Mouse (Mus musculus): Measurements from ENCODE around the gene Ppfibp1. TPM values are rescaled to one million over a fixed set of nuclear protein-coding genes. Genes with fewer than 3 reads are reported as not detected.

Ppfibp1 gene
- polyA plus RNA-seq, 1 experiment, result 60.2 TPM

DNA sequence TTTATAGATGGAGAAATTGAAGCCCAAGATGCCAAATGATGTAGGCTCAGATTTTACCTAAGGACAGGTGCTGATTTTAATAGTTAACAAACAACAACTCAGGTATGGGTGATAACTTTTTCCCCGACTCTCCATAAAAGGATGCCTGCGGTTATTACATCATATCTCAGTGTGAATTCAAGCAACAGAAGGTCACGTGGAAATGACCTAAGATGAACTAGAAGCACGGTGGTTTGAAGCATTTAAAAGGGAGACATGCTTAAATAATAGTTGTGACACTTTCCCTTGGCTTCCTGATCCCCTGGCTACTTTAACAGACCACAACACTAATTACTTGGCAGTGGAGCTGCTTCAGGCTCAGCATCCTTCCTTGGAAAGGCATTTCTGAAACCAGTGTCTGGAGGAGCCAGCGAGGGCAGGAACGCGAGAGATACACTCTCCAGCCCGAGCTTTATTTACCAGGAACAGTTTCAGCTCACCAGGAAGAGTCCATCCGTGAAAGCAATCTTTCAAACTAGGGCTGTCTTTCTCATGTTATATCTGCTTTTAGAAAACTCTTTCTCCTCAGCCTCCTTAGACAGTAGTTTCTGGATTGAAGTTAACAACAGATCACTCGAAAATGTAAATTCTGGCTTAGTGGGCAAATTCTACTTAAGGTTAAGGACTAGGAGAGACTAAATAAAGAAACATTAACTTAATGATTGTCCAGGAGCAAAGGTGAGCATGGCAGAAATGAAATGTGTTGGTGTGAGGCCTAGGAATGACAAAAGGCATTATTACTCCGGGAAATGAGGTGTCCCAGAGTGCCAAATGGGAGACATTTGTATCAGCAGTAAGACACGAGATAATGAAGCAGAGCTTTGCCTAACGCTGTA lies 6.2 kb upstream of the Ppfibp1 start:
- DNase-seq (ENCODE audit: extremely low spot score in 1 of 2, low spot score in 1 of 2), result no peak

DNA sequence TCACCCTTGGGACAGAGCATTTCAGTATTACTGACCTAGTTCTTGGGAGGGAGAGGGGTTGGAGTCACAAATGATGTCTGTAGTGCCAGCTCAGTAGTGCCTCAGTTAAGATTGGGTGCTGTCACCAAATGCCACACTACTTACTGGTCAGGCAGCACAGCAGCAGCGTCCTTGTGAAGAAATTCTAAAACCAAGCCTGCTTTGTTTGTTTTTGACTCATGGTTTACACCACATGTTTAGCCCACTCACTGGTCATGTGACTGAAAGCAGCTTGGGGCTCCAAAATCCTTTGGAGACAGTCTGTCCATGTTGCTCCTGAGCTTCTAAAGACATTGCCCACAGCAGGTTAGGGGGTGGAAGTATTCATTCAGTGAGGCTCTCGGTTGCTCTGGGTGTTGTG lies 4.9 kb upstream of the Ppfibp1 start:
- DNase-seq (ENCODE audit: extremely low spot score in 1 of 2, low spot score in 1 of 2), result peak in 1 of 2 experiments; percentile 32

DNA sequence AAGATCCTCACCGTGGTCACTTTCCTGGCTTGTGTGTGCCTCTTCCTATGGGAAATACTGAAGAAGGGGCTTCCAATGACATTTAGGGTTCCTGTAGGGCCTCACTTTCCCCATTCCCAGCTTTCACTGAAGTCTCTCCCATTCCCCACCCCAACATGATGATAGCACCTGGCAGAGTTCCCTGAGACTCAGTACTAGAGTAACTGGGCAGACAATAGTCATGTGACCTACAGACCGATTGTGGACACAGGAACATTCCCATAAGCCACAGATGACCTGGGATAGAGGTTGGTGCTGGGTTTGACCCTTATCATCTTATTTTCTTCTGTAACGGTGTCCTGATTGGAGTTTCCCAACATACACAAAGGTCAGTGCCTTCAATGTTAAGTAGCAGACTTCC lies 4.1 kb upstream of the Ppfibp1 start:
- DNase-seq (ENCODE audit: extremely low spot score in 1 of 2, low spot score in 1 of 2), result no peak

DNA sequence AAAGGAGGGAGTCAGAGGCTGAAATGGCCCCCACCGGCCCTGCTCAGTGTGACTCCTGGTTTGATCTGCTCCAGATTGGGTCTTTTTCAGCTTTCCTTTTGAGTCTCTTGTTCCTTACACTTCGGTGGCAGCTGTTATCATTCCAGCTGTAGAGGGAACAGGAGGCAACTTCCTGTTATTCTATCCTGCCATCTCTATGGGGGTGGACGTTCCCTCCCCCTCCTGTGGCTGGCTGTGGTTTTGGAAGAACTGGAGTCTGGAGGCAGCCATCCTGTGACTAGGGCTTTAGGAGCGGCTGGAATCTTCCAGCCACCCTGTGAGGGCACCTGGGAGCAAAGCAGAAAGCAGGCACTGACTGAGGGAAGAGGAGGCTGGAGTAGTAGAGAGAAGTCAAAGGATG lies 3.4 kb upstream of the Ppfibp1 start:
- DNase-seq (ENCODE audit: extremely low spot score in 1 of 2, low spot score in 1 of 2), result no peak

DNA sequence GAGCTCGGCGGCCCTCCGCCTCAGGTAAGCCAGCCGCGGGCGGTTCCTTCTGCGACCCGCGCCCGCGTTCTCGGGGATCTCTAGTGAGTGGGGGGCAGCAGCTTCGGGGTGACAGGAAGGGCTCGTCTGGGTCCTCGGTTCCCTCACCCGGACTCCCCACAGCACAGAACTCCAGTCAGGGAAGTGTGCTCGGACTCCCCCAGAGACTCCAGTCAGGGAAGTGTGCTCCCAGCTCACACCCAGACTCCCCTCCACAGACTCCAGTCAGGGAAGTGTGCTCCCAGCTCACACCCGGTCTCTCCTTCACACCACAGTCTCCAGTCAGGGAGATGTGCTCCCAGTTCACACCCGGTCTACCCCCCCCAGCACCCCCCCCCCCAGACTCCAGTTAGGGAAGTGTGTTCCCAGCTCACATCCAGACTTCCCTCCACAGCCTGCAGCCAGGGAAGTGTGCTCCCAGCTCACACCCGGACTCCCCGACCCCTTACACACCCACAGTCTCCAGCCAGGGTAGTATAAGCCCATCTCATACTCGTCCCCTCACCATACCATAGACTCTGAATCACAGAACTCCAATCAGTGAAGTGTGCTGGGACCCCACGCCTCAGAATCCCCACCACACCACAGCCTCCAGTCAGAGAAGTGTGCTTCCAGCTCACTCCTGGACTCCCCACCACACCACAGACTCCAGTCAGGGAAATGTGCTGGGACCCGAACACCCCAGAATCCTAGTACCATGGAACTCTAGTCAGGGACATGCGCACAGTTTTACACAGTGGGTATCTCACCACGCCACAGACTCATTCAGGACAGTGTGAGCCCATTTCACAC lies 588 bp downstream of the Ppfibp1 start:
- no peak for DNase-seq (ENCODE audit: extremely low spot score in 1 of 2, low spot score in 1 of 2)

DNA sequence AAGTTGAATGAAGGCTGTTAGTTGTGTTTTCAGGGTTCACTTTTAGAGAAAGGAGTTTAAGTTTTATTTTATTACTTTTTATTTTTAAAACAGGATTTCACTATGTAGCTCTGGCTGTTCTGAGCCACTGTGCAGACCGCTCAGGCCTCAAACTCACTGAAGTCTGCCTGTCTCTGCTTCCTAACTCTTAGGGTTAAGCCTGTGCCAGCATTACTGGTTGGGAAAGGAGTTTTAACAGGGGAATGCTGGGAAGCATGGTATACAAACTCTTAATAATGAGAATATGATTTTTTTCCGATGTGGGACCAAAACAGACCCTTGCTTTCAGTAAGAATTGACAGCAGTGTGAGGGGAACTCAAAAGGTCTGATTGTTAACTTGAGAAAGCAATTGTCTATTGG lies 1.9 kb downstream of the Ppfibp1 start:
- DNase-seq (ENCODE audit: extremely low spot score in 1 of 2, low spot score in 1 of 2), result no peak

DNA sequence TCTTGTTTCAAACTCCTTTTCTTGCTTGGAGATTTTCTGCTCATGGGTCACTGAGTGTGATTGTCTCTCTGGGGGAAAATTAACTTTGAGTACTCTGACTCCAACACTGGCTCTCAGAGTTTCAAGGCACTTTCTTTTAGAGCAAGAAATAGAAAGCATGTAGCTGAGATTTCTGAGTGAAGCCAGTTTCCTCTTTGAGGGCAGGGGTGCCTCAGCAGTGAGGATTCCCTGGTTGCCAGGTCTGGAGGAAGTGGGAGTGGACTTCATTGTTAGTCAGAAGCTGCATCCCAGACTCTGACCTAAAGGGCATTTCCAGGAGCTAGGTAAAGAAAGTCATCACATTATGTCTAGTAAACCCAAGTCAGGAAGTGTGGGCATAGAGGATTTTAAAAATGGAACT lies 2.3 kb downstream of the Ppfibp1 start:
- no peak for DNase-seq (ENCODE audit: extremely low spot score in 1 of 2, low spot score in 1 of 2)

DNA sequence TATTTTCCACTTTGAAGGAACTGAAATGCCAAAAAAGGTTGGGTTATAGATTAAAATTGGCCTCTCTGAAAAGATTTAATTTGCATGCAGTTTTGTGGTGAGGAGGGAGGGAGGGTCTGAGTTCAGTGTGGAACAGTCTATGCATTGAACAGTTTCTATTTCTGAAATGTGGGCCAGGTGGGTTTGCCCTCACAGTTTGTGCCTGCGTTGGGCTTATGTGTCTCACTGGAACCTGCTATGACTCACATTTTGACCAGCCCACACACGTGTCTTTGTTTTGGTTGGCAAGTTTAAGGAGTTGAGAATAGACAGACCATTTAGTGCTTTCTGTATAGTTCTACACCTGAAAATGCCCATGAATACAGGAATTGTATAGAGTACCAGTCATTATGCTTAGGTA lies 5.6 kb downstream of the Ppfibp1 start:
- no peak for DNase-seq (ENCODE audit: extremely low spot score in 1 of 2, low spot score in 1 of 2)

DNA sequence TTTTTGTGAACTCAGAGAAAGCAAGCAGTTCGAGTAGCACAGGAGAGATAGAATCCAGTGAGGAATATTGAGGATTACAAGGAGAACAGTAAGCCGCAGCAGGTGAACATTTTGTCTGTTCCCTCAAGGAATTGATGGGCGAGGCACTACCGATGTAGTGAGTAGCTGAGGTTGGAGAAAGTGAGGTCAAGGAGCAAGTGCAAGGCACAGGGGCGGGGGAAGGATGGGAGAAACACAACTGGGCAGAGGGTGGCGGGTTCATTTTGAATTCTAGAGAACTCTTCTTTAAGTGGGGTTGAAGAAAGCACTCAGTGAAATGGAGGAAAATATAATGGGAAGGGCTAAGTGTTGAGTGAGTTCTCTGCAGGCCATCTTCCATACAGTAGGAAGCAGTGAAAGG lies 10.4 kb downstream of the Ppfibp1 start:
- DNase-seq (ENCODE audit: extremely low spot score in 1 of 2, low spot score in 1 of 2), result no peak

DNA sequence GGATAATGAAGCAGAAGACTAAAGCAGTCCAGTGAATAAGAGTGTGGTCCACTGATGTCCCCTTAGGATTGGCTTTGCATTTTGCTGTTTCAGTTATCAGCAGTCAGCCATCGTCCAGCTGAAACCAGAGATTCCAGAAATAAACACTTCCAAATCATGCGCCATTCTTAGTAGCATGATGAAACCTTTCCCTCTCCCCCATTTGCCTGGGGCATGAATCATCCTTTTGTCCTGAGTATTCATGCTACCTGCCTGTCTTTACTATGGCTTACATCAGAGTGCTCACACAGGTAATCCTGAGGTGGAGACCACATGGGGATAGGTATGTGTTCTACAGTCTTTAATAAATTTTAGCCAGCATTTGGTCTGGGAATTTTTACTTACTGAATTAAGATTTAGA lies 11.4 kb downstream of the Ppfibp1 start:
- DNase-seq (ENCODE audit: extremely low spot score in 1 of 2, low spot score in 1 of 2), result no peak

DNA sequence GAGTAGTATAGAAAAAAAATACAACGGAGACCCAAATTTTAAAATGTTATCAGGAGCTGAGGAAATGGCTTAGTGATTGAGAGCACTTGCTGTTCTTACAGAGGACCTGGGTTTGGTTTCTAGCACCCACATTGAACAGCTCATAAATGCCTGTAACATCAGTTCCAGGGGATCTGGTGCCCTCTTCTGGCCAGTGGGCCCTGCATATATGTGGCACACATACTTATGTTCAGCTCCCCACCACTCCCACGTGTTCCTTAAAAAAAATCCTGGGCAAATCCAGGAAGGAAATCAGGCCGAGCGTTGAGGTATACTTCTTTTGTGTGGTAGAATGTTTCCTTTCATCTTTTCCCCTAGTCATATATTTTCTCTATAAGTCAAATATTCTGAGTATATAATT lies 13.6 kb downstream of the Ppfibp1 start:
- no peak for DNase-seq (ENCODE audit: extremely low spot score in 1 of 2, low spot score in 1 of 2)

DNA sequence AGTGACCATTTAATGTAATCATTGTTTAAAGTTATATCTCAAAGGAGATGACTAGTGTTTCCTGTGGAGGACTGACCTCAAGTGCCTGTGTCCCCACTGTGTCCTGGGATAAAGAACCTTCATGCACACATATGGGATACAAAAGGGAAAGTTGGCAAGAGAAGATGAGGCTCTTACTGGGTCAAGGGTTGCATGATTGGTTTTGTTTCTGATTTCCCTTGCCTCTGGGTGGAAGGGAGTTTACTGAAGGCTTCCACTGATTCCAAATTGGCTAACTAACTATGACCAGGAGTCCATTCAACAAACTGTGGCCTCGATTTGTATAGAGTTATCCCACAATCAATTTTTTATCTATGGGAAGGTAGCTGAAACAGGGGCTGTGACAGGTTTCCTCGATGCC lies 15.3 kb downstream of the Ppfibp1 start:
- DNase-seq (ENCODE audit: extremely low spot score in 1 of 2, low spot score in 1 of 2), result no peak

DNA sequence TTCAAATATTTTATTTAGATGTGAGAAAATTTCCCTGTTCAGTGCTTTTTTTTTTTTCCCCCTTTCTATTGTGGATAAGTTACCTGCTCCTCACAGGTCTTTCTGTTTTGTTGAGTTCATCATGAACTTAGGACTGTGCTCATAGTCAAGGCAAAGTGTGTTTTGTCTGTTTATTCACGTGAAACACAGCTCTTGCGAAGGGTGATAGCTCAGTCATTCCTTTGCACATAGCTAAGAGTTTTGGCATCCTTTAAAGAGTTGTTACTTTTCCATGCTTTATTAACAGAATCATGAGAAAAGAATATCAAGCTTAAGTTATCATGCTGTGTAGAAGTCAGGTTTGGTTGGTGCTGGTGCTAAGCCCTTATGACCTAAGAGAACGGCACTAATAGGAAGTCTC lies 16.4 kb downstream of the Ppfibp1 start:
- no peak for DNase-seq (ENCODE audit: extremely low spot score in 1 of 2, low spot score in 1 of 2)

DNA sequence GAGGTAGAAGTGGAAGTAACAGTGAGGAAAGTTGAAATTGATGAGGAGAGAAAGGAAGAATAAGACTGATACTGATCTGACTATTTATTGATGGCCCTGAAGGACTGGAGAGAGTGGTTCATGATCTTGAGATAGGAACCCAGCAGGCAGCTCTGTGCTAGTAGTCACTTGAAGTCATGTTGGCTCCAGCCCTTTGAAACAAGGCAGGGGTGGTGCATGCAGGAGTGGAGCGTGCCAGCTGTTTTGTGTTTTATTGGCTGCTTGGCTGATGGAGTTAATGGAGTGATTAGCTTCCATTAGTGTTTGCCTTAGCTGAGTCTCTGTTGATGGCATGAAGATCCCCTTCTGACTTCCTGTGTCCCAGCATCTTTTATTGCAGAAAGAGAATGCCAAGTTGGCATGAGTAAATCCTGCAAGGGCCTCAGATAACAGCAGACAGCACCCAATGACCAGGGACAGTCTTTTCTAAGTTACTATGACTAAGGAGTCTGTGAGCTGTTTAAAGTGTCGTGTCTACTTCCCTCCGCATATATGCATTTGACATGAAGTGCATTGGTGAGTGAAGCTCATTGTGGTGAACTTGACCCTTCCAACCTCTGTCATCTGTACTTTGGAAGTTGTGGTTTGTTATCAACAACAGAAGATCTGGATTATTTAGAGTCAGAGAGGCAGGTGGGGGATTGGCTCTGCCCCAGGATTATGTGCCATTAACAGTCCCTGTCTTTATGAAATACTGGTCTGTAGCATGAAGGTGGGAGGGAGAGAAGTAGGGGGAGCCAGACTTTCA lies 17.9 kb downstream of the Ppfibp1 start:
- no peak for DNase-seq (ENCODE audit: extremely low spot score in 1 of 2, low spot score in 1 of 2)

DNA sequence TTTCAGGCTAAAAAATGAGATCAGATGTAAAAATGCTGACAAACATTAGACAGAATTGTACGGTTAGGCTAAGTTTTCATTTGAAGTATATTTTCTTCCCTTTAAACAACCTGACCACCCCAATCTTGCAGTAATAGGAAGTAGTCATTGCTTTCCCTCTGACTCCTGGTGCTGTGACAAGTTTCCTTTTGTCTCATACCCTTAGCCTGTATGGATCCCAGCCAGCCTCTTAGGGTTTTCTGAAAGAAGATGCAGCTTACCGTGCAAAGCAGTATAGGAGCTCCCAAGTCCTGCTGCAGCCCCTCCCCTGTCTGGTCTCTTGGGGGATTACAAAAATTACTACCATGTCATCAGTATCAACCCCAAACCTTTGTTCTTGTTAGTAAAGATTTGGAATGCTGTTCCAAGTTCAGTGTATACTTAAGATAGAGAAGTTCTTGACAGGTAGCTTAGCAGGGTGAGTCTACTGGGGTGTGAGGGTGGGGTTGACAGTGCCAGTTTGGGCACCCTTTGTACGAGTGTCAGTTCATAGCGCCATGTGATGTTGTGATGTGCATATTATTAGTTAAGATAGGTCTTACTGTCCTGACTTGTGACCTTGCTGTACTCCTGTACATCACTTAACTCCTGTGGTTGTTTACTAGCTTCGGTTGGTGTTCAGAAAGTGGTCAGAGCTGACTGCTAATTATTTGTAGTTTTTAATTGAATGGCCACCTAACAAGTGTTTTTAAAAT lies 18.9 kb downstream of the Ppfibp1 start:
- no peak for DNase-seq (ENCODE audit: extremely low spot score in 1 of 2, low spot score in 1 of 2)

DNA sequence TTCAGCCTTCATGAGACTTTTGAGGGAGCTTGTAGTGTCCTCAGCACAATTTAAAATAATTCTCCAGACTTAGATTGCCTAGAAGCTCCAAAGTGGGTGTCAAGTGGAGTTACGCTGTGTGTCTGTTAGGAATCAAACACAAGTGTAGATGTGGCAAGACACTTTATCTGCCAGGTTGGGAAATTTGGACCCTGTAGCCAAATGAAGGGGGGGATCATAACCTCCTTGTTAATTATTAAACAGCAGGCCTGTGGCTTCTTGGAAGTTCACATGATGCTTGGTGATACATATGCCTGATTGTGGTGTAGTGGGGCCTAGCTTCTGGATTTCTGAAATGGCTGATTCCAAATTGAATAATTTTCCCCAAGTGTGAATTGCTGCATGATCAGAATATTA lies 19.5 kb downstream of the Ppfibp1 start:
- no peak for DNase-seq (ENCODE audit: extremely low spot score in 1 of 2, low spot score in 1 of 2)

DNA sequence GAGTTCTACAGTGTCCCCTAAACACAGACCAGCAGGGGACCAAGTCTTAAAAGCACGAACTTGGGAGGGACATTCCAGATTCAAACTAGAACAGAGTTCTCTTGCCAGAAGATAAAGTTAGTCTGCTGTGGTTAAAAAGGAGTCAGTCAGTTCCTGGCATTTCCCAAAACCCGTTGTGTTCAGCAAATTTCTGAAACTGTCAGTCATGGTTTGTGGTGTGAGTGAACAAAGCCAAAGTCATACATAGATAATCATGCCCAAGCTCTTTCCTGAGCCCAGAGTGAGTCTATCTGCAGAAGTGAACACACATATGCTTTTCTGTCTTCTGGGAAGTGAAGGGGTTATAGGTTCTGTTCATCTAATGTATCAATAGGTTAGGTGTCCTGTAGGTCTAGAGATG lies 20.5 kb downstream of the Ppfibp1 start:
- no peak for DNase-seq (ENCODE audit: extremely low spot score in 1 of 2, low spot score in 1 of 2)

DNA sequence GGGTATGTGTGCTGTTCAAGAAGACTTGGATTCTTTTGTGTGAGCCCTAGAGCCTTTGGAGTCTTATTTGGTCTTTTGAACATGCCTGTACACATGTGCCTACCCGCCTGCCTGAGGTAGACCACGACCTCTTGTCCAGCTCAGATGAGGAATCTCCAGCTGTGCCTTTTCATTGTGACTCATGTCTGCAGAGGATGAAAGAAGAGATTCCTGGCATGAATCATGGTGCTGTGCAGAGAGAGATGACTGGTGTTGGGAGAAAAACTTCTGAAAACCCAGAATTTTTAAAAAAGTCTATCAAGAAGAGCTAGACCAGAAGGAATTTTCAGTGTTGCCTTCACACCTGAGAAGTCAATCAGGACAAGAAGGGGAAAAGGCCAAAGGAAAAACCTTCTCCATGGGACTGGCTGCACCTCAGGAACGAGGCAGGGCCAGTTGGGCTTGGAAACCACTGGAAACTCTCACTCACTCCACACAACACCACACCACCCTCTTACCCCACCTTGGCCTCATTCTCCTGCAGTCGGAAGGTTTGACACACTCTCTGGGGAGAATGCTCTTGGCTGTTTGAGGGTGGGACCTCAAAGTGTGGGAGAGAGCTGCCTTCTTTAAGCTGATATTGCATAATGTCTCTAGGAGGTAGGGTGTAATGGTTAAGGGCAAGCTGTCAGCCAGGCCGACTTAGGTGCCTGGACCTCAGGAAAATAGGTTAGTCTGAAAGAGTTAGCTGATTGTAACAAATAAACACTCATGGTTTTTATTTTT lies 21.6 kb downstream of the Ppfibp1 start:
- peak in 1 of 2 experiments; percentile 51 for DNase-seq (ENCODE audit: extremely low spot score in 1 of 2, low spot score in 1 of 2)

DNA sequence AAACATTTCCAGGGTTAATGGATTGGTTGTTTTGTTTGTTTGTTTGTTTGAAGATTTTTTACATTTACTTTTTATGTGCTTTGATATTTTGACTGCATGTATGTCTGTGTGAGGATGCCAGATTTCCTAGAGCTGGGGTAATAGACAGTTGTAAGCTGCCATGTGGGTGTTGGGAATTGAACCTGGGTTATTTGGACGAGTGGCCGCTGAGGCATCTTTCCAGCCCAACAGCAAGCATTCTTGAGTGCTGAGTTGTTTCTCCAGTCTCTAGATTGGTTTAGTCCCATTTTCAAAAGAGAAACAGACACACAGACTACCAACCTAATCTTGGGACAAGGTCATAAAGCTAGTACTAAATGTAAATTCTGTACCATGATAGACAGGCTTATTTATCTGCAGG lies 22.5 kb downstream of the Ppfibp1 start:
- DNase-seq (ENCODE audit: extremely low spot score in 1 of 2, low spot score in 1 of 2), result no peak

Measured in frontal cortex, adult 2 months (tissue).